Mouse (Mus musculus) erythroblast, embryonic 14.5 days (primary cell): ENCODE measurements at regions not wholly inside any gene's neighbourhood (a gene's known extent, or its start where the extent isn't known, plus 50 kb on each side); places are given as distances from the start of the nearest gene placed in this dataset.

Experiments
- GATA1 ChIP-seq: IDR thresholded peaks from 2 replicates; pipeline ENCODE4 v1.6.1; 2012; ENCODE audit warnings: low read length, inconsistent platforms, mixed read lengths
- TAL1 ChIP-seq: IDR thresholded peaks from 3 replicates; pipeline ENCODE4 v1.6.1; 2012; ENCODE audit warnings: low read length, inconsistent platforms, mixed read lengths

DNA sequence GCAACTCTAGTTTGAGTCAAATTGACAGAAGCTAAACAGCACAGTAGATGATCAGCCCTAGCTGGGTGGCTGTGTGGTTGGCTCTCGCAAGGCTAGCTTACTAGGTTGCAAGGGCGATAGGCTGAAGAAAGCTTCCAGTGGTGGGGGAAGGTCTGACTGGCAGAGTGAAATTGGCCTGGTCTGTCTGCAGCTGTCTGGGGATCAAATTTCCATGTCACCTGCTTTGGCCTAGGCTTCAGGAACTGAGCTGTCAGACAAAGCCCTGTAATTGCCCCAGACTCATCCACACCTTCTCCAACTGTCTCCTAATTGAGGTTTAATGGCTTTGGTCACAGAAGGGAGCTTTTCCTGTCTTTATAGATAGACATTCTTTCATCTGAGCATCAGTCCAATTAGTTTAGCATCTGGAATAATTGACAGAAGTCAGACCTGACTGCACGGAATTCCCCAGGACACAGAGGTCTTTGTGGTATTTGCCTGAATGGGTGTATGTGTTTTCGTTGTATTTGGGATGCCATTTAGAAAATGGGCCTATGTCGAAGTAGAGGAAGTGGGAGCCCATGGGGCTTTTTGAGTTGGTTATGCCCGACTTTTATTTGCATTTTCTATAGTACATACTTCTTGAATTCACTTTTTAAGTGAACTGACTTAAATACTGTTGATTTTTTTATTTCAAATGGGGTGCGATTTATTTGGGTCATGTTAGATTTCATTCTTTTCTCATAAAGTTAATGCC is 348.2 kb downstream of the Hlx start:
- no peak for TF ChIP-seq TAL1
- TF ChIP-seq GATA1: no peak
